Mouse (Mus musculus): Measurements from ENCODE around the gene Rngtt. TPM values are rescaled to one million over a fixed set of nuclear protein-coding genes. Genes with fewer than 3 reads are reported as not detected.
"Not testable (repeated sequence)": the region's sequence is repeated elsewhere in the genome, so short reads cannot be mapped to it uniquely, and the experiment has no call there.

The Rngtt gene
- polyA plus RNA-seq, 1 experiment from 2014 or later = 24.6 TPM

- H3K4me2 ChIP-seq = no peak overlapping the region
- WGBS (ENCODE audit: insufficient replicate concordance) = 95% methylated on average over 3 of the region's 3 CpGs
- no peak overlapping the region for H3K27ac ChIP-seq (ENCODE audit: low read depth, low read length)
- no peaks in the 10 kb centered on the region for H3K9me3 ChIP-seq (replicated peaks; ENCODE audit: control insufficient read depth, low read length)
- no peak for ATAC-seq (replicated peaks; ENCODE audit: insufficient number of reproducible peaks, low FRiP score, low TSS enrichment)
- no peak overlapping the region for H3K4me3 ChIP-seq (ENCODE audit: low read depth, low read length)
- H3K9ac ChIP-seq (ENCODE audit: low read depth, low read length) = no peak overlapping the region
- no peaks in the 10 kb centered on the region for H3K36me3 ChIP-seq (ENCODE audit: control insufficient read depth, insufficient read depth, low read length)
- H3K27me3 ChIP-seq (ENCODE audit: control insufficient read depth, insufficient read depth, low read length) = no peaks in the 10 kb centered on the region
- H3K4me1 ChIP-seq (ENCODE audit: control insufficient read depth, insufficient read depth, low read length) = no peaks in the 10 kb centered on the region
Measured at GRCm38 (mm10) chr4:33446265-33446664, 136.2 kb downstream of the Rngtt start.

- H3K9ac ChIP-seq (ENCODE audit: low read depth, low read length) = no peak overlapping the region
- H3K4me3 ChIP-seq (ENCODE audit: low read depth, low read length) = no peak overlapping the region
- H3K27ac ChIP-seq (ENCODE audit: low read depth, low read length) = no peak overlapping the region
- no peaks in the 10 kb centered on the region for H3K27me3 ChIP-seq (ENCODE audit: control insufficient read depth, insufficient read depth, low read length)
- no peak for ATAC-seq (replicated peaks; ENCODE audit: insufficient number of reproducible peaks, low FRiP score, low TSS enrichment)
- H3K4me1 ChIP-seq (ENCODE audit: control insufficient read depth, insufficient read depth, low read length) = no peaks in the 10 kb centered on the region
- WGBS (ENCODE audit: insufficient replicate concordance) = 91% methylated on average over 3 of the region's 3 CpGs
- no peaks in the 10 kb centered on the region for H3K36me3 ChIP-seq (ENCODE audit: control insufficient read depth, insufficient read depth, low read length)
- H3K4me2 ChIP-seq = no peak overlapping the region
- no peaks in the 10 kb centered on the region for H3K9me3 ChIP-seq (replicated peaks; ENCODE audit: control insufficient read depth, low read length)
Measured at GRCm38 (mm10) chr4:33446881-33447280, 136.8 kb downstream of the Rngtt start.

- H3K9ac ChIP-seq (ENCODE audit: low read depth, low read length); H3K27ac ChIP-seq (ENCODE audit: low read depth, low read length); H3K27me3 ChIP-seq (ENCODE audit: control insufficient read depth, insufficient read depth, low read length); H3K4me2 ChIP-seq; ATAC-seq (replicated peaks; ENCODE audit: insufficient number of reproducible peaks, low FRiP score, low TSS enrichment); H3K36me3 ChIP-seq (ENCODE audit: control insufficient read depth, insufficient read depth, low read length); H3K9me3 ChIP-seq (replicated peaks; ENCODE audit: control insufficient read depth, low read length); H3K4me3 ChIP-seq (ENCODE audit: low read depth, low read length); H3K4me1 ChIP-seq (ENCODE audit: control insufficient read depth, insufficient read depth, low read length): not testable (repeated sequence)
- 75% methylated on average over 8 of the region's 8 CpGs for WGBS (ENCODE audit: insufficient replicate concordance)
Measured at GRCm38 (mm10) chr4:33450356-33450755, 140.2 kb downstream of the Rngtt start.

- no peak for ATAC-seq (replicated peaks; ENCODE audit: insufficient number of reproducible peaks, low FRiP score, low TSS enrichment)
- Histone ChIP-seq H3K36me3 (ENCODE audit: control insufficient read depth, insufficient read depth, low read length) (peaks cover 2% of the 10 kb centered on the region; the same call in 1 of the 2 replicates), H3K4me2 (no peak overlapping the region), H3K4me1 (ENCODE audit: control insufficient read depth, insufficient read depth, low read length) (no peaks in the 10 kb centered on the region), H3K27ac (ENCODE audit: low read depth, low read length) (no peak overlapping the region), H3K27me3 (ENCODE audit: control insufficient read depth, insufficient read depth, low read length) (no peaks in the 10 kb centered on the region), H3K9ac (ENCODE audit: low read depth, low read length) (no peak overlapping the region), H3K4me3 (ENCODE audit: low read depth, low read length) (no peak overlapping the region), H3K9me3 (replicated peaks; ENCODE audit: control insufficient read depth, low read length) (no peaks in the 10 kb centered on the region)
- WGBS (ENCODE audit: insufficient replicate concordance) = 86% methylated on average over 3 of the region's 3 CpGs
Measured at GRCm38 (mm10) chr4:33459851-33460250, 149.7 kb downstream of the Rngtt start.

GRCm38 (mm10) chr4:33464432-33464831, 154.3 kb downstream of the Rngtt start:
- Histone ChIP-seq H3K27ac (ENCODE audit: low read depth, low read length) (no peak overlapping the region), H3K27me3 (ENCODE audit: control insufficient read depth, insufficient read depth, low read length) (no peaks in the 10 kb centered on the region), H3K9ac (ENCODE audit: low read depth, low read length) (no peak overlapping the region), H3K4me2 (no peak overlapping the region), H3K9me3 (replicated peaks; ENCODE audit: control insufficient read depth, low read length) (no peaks in the 10 kb centered on the region), H3K36me3 (ENCODE audit: control insufficient read depth, insufficient read depth, low read length) (peaks cover 2% of the 10 kb centered on the region; the same call in 1 of the 2 replicates), H3K4me1 (ENCODE audit: control insufficient read depth, insufficient read depth, low read length) (no peaks in the 10 kb centered on the region; the same call in 1 of the 2 replicates), H3K4me3 (ENCODE audit: low read depth, low read length) (no peak overlapping the region)
- ATAC-seq (replicated peaks; ENCODE audit: insufficient number of reproducible peaks, low FRiP score, low TSS enrichment) = no peak
- WGBS (ENCODE audit: insufficient replicate concordance) = 74% methylated on average over 1 of the region's 1 CpGs

DNA sequence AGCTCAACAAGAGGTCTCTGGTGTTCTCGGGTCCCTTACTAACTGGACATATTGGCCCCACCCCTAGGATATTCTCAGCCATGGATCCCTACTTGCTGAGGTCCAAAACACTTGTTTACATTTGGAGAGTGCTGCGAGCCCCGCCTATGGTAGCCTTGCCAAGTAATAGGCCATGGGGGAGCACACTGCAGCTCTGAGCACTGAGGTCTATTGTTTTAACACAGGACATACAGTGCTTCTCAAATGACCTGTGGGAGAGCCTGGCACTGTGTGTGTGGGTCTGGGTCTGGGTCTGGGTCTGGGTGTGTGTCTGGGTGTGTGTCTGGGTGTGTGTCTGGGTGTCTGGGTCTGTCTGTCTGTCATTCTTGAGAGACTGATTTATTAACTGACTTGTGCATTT, 155.8 kb downstream of the Rngtt start:
- 89% methylated on average over 3 of the region's 3 CpGs for WGBS (ENCODE audit: insufficient replicate concordance)
- peak overlapping the region; percentile 83 for H3K27ac ChIP-seq (ENCODE audit: low read depth, low read length)
- no peak overlapping the region for H3K4me3 ChIP-seq (ENCODE audit: low read depth, low read length)
- H3K9ac ChIP-seq (ENCODE audit: low read depth, low read length) = no peak overlapping the region
- H3K4me1 ChIP-seq (ENCODE audit: control insufficient read depth, insufficient read depth, low read length) = no peaks in the 10 kb centered on the region; the same call in 1 of the 2 replicates
- peak; percentile 52; the same call in 1 of the 2 replicates for ATAC-seq (replicated peaks; ENCODE audit: insufficient number of reproducible peaks, low FRiP score, low TSS enrichment)
- H3K4me2 ChIP-seq = no peak overlapping the region
- H3K36me3 ChIP-seq (ENCODE audit: control insufficient read depth, insufficient read depth, low read length) = peaks cover 2% of the 10 kb centered on the region; the same call in 1 of the 2 replicates
- H3K27me3 ChIP-seq (ENCODE audit: control insufficient read depth, insufficient read depth, low read length) = no peaks in the 10 kb centered on the region
- no peaks in the 10 kb centered on the region for H3K9me3 ChIP-seq (replicated peaks; ENCODE audit: control insufficient read depth, low read length)

- Histone ChIP-seq H3K27ac (ENCODE audit: low read depth, low read length) (peak overlapping the region; percentile 83), H3K4me3 (ENCODE audit: low read depth, low read length) (no peak overlapping the region), H3K4me2 (no peak overlapping the region), H3K36me3 (ENCODE audit: control insufficient read depth, insufficient read depth, low read length) (peaks cover 2% of the 10 kb centered on the region; the same call in 1 of the 2 replicates), H3K9ac (ENCODE audit: low read depth, low read length) (no peak overlapping the region), H3K4me1 (ENCODE audit: control insufficient read depth, insufficient read depth, low read length) (no peaks in the 10 kb centered on the region; the same call in 1 of the 2 replicates), H3K9me3 (replicated peaks; ENCODE audit: control insufficient read depth, low read length) (no peaks in the 10 kb centered on the region), H3K27me3 (ENCODE audit: control insufficient read depth, insufficient read depth, low read length) (no peaks in the 10 kb centered on the region)
- peak; percentile 88 for ATAC-seq (replicated peaks; ENCODE audit: insufficient number of reproducible peaks, low FRiP score, low TSS enrichment)
- 31% methylated on average over 2 of the region's 2 CpGs for WGBS (ENCODE audit: insufficient replicate concordance)
Measured at GRCm38 (mm10) chr4:33466970-33467399, 156.9 kb downstream of the Rngtt start.

DNA sequence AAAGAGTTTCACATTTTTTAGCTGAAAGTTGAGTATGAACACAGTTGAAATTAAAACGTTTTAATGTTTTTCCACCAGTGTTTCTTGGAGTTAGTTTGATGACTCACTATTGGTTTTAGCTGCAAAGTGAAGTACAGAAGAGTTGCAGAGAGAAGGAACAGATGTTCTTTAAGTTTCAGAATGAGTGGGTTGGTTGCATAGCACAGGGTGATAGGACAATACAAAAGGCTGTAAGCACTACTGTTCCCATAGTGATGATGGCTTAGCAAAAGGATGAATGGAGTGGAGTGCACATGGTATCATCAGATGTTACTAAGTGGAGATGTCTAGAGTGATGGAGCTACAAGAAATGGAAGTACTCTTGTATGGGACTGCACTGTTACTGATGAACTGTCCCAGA, 157.5 kb downstream of the Rngtt start:
- ATAC-seq (replicated peaks; ENCODE audit: insufficient number of reproducible peaks, low FRiP score, low TSS enrichment) = no peak
- Histone ChIP-seq H3K27ac (ENCODE audit: low read depth, low read length) (no peak overlapping the region), H3K27me3 (ENCODE audit: control insufficient read depth, insufficient read depth, low read length) (no peaks in the 10 kb centered on the region), H3K4me3 (ENCODE audit: low read depth, low read length) (no peak overlapping the region), H3K9ac (ENCODE audit: low read depth, low read length) (no peak overlapping the region), H3K4me2 (no peak overlapping the region), H3K36me3 (ENCODE audit: control insufficient read depth, insufficient read depth, low read length) (no peaks in the 10 kb centered on the region), H3K9me3 (replicated peaks; ENCODE audit: control insufficient read depth, low read length) (no peaks in the 10 kb centered on the region), H3K4me1 (ENCODE audit: control insufficient read depth, insufficient read depth, low read length) (no peaks in the 10 kb centered on the region; the same call in 1 of the 2 replicates)
- 65% methylated on average over 1 of the region's 1 CpGs for WGBS (ENCODE audit: insufficient replicate concordance)

DNA sequence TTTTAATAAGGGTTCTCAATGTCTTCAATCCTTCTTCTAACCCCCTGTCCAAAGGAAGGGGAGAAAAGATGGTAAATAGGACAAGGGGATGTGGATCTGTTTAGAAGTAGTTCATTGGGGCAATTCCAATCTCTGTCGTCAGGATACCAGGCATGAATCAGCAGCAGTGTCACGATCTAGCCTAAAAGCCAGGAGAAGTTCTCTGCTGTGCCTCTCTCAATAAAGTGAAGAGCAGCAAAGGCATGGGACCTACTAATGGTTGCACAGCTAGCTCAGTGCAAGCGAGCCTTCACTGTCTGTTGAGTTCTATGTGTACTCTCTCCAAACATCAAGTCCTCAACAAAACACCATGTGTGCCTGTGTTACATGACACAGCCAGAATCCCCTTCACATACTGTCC, 158.0 kb downstream of the Rngtt start:
- 84% methylated on average over 3 of the region's 3 CpGs for WGBS (ENCODE audit: insufficient replicate concordance)
- H3K9me3 ChIP-seq (replicated peaks; ENCODE audit: control insufficient read depth, low read length) = no peaks in the 10 kb centered on the region
- no peak for ATAC-seq (replicated peaks; ENCODE audit: insufficient number of reproducible peaks, low FRiP score, low TSS enrichment)

More for the DNA sequence above, 158.0 kb downstream of the Rngtt start:
- Histone ChIP-seq H3K4me1 (ENCODE audit: control insufficient read depth, insufficient read depth, low read length) (no peaks in the 10 kb centered on the region; the same call in 1 of the 2 replicates), H3K36me3 (ENCODE audit: control insufficient read depth, insufficient read depth, low read length) (no peaks in the 10 kb centered on the region), H3K27ac (ENCODE audit: low read depth, low read length) (no peak overlapping the region), H3K9ac (ENCODE audit: low read depth, low read length) (no peak overlapping the region), H3K4me2 (no peak overlapping the region), H3K27me3 (ENCODE audit: control insufficient read depth, insufficient read depth, low read length) (no peaks in the 10 kb centered on the region), H3K4me3 (ENCODE audit: low read depth, low read length) (no peak overlapping the region)

All from heart, embryonic 11.5 days (tissue).